In the genomic region with DNA sequence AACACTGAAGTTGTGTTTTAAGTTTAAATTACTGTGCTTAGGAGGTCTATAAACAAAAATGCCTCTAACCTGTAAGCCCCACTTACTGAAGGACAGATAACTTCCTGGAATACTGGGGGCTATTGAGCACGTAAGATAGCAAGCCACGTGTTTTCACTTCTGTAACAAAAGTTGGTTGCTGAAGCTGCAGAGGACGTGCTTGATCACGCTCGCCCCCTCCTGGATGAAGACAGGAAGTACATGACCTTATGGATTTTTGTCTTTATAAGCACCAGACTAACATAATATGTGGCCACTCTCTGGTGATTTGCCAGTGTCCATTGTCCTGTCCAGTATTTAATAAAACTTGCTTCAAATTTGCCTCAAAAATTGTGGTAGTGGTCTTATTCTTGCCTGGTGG, we compare ENCODE assay signal across 11 mouse cellular contexts. TPM values are rescaled to one million over a fixed set of nuclear protein-coding genes. Genes with fewer than 3 reads are reported as not detected.
A peak's percentile ranks its signal among the peaks of the same experiment; 100 is the strongest.
DNase-seq lines count a peak whose midpoint lies in the region; ATAC-seq and TF ChIP-seq lines count a peak whose summit lies in the region.
"Had no signal": no experiment of that assay in that cellular context is flagged by ENCODE, and none has a peak within 500 bp of the region (broad histone marks: within the 10 kb centered on the region; RNA-seq: fewer than 3 reads in every experiment).

No protein-coding gene starts in this region.

- TF ChIP-seq EP300 in stomach, postnatal 0 days (optimal IDR thresholded peaks at IDR 0.05) = no peak

- peak; percentile 31 for DNase-seq in hindbrain, postnatal 0 days (ENCODE audit: low spot score)
- peak; percentile 52 for DNase-seq in thymus, postnatal 4 days
- no peak for DNase-seq in thymus, postnatal 14 days
- peak; percentile 11 to 14 for DNase-seq in cerebellum, postnatal 36 days
- DNase-seq in stomach, postnatal 0 days (ENCODE audit: low spot score) = no peak
- no peak for DNase-seq in midbrain, embryonic 14.5 days
- DNase-seq: adrenal gland, postnatal 36 days; heart, postnatal 36 days had no signal

- no peak overlapping the region for H3K4me3 ChIP-seq in hindbrain, postnatal 0 days (ENCODE audit: low read length)
- H3K4me3 ChIP-seq in hindbrain, embryonic 13.5 days = no peak overlapping the region
- H3K4me3 ChIP-seq in stomach, postnatal 0 days (ENCODE audit: low read depth, low read length) = no peak overlapping the region
- no peak overlapping the region for H3K4me3 ChIP-seq in neural tube, embryonic 15.5 days (replicated peaks)
- H3K4me3 ChIP-seq in midbrain, embryonic 14.5 days (replicated peaks; ENCODE audit: low read depth, low read length) = no peak overlapping the region
- H3K4me3 ChIP-seq: forebrain, embryonic 12.5 days had no signal

- no peak for ATAC-seq in hindbrain, postnatal 0 days
- ATAC-seq in hindbrain, embryonic 13.5 days (ENCODE audit: low FRiP score) = no peak
- no peak for ATAC-seq in stomach, postnatal 0 days (ENCODE audit: low FRiP score, low TSS enrichment)
- ATAC-seq in neural tube, embryonic 15.5 days (ENCODE audit: low FRiP score) = no peak
- ATAC-seq in midbrain, embryonic 14.5 days (ENCODE audit: low FRiP score, low TSS enrichment) = no peak

- no peak overlapping the region for H3K27ac ChIP-seq in hindbrain, postnatal 0 days
- no peak overlapping the region for H3K27ac ChIP-seq in hindbrain, embryonic 13.5 days
- H3K27ac ChIP-seq in stomach, postnatal 0 days (replicated peaks) = no peak overlapping the region
- H3K27ac ChIP-seq in neural tube, embryonic 15.5 days (replicated peaks) = no peak overlapping the region
- no peak overlapping the region for H3K27ac ChIP-seq in midbrain, embryonic 14.5 days (replicated peaks; ENCODE audit: low read depth, low read length)
- H3K27ac ChIP-seq: forebrain, embryonic 12.5 days had no signal

- H3K9ac ChIP-seq in hindbrain, postnatal 0 days (replicated peaks; ENCODE audit: low read length) = no peak overlapping the region
- no peak overlapping the region for H3K9ac ChIP-seq in hindbrain, embryonic 13.5 days
- H3K9ac ChIP-seq in stomach, postnatal 0 days (ENCODE audit: low read length) = no peak overlapping the region
- no peak overlapping the region for H3K9ac ChIP-seq in neural tube, embryonic 15.5 days (replicated peaks)
- H3K9ac ChIP-seq in midbrain, embryonic 14.5 days (replicated peaks; ENCODE audit: low read length) = no peak overlapping the region
- H3K9ac ChIP-seq: forebrain, embryonic 12.5 days had no signal

- no peaks in the 10 kb centered on the region for H3K36me3 ChIP-seq in hindbrain, postnatal 0 days (ENCODE audit: insufficient read depth, low read length)
- no peaks in the 10 kb centered on the region for H3K36me3 ChIP-seq in hindbrain, embryonic 13.5 days
- H3K36me3 ChIP-seq in stomach, postnatal 0 days (ENCODE audit: control insufficient read depth, insufficient read depth, low read length) = no peaks in the 10 kb centered on the region
- no peaks in the 10 kb centered on the region for H3K36me3 ChIP-seq in neural tube, embryonic 15.5 days
- no peaks in the 10 kb centered on the region for H3K36me3 ChIP-seq in midbrain, embryonic 14.5 days (ENCODE audit: control insufficient read depth, insufficient read depth, low read length)
- H3K36me3 ChIP-seq: forebrain, embryonic 12.5 days had no signal

- no peak overlapping the region for H3K4me2 ChIP-seq in hindbrain, postnatal 0 days (ENCODE audit: low read depth, low read length)
- H3K4me2 ChIP-seq in hindbrain, embryonic 13.5 days = no peak overlapping the region
- H3K4me2 ChIP-seq in stomach, postnatal 0 days (replicated peaks; ENCODE audit: low read depth) = no peak overlapping the region
- H3K4me2 ChIP-seq in neural tube, embryonic 15.5 days = no peak overlapping the region
- H3K4me2 ChIP-seq in midbrain, embryonic 14.5 days (ENCODE audit: low read length) = no peak overlapping the region
- H3K4me2 ChIP-seq: forebrain, embryonic 12.5 days had no signal

- peaks cover 6% of the 10 kb centered on the region for H3K9me3 ChIP-seq in hindbrain, postnatal 0 days (ENCODE audit: low read length)
- H3K9me3 ChIP-seq in hindbrain, embryonic 13.5 days = peaks cover 10% of the 10 kb centered on the region
- 0 out of 2 replicates have a peak, but pooled peaks cover 3% of the 10 kb centered on the region for H3K9me3 ChIP-seq in stomach, postnatal 0 days (ENCODE audit: control insufficient read depth, low read length)
- H3K9me3 ChIP-seq in neural tube, embryonic 15.5 days (replicated peaks) = peaks cover 9% of the 10 kb centered on the region
- H3K9me3 ChIP-seq in midbrain, embryonic 14.5 days (ENCODE audit: control insufficient read depth, low read length) = no peaks in the 10 kb centered on the region

- peak; percentile 59 for TF ChIP-seq CTCF in hindbrain, postnatal 0 days (IDR thresholded peaks at IDR 0.05; ENCODE audit: low read depth)
- peak; percentile 59 for TF ChIP-seq CTCF in stomach, postnatal 0 days (IDR thresholded peaks at IDR 0.05; ENCODE audit: low read depth)

- no peaks in the 10 kb centered on the region for H3K27me3 ChIP-seq in hindbrain, postnatal 0 days (ENCODE audit: insufficient read depth, low read length)
- no peaks in the 10 kb centered on the region for H3K27me3 ChIP-seq in hindbrain, embryonic 13.5 days
- no peaks in the 10 kb centered on the region for H3K27me3 ChIP-seq in stomach, postnatal 0 days (ENCODE audit: control insufficient read depth, insufficient read depth, low read length)
- H3K27me3 ChIP-seq in neural tube, embryonic 15.5 days (replicated peaks) = no peaks in the 10 kb centered on the region
- no peaks in the 10 kb centered on the region for H3K27me3 ChIP-seq in midbrain, embryonic 14.5 days (ENCODE audit: control insufficient read depth, insufficient read depth, low read length)
- H3K27me3 ChIP-seq: forebrain, embryonic 12.5 days had no signal

- no peaks in the 10 kb centered on the region for H3K4me1 ChIP-seq in hindbrain, postnatal 0 days (ENCODE audit: insufficient read depth, low read length)
- no peaks in the 10 kb centered on the region for H3K4me1 ChIP-seq in hindbrain, embryonic 13.5 days (replicated peaks)
- H3K4me1 ChIP-seq in stomach, postnatal 0 days (replicated peaks; ENCODE audit: control insufficient read depth, insufficient read depth) = no peaks in the 10 kb centered on the region
- H3K4me1 ChIP-seq in neural tube, embryonic 15.5 days = no peaks in the 10 kb centered on the region
- H3K4me1 ChIP-seq in midbrain, embryonic 14.5 days (ENCODE audit: control insufficient read depth, insufficient read depth, low read length) = no peaks in the 10 kb centered on the region
- H3K4me1 ChIP-seq: forebrain, embryonic 12.5 days had no signal

- 60% methylated on average over 5 of the region's 5 CpGs for WGBS in hindbrain, postnatal 0 days
- WGBS in hindbrain, embryonic 13.5 days = 59% methylated on average over 5 of the region's 5 CpGs
- 67% methylated on average over 5 of the region's 5 CpGs for WGBS in stomach, postnatal 0 days
- 68% methylated on average over 5 of the region's 5 CpGs for WGBS in neural tube, embryonic 15.5 days
- WGBS in midbrain, embryonic 14.5 days = 66% methylated on average over 5 of the region's 5 CpGs

RNA-seq across cellular contexts. Expression of a gene that starts 20.4 kb away (rescaled TPM):
- total RNA-seq in hindbrain, postnatal 0 days (2014; rRNA removed) = 0.25 and 1.5 TPM in 2 replicates
- 0.91 and 1.2 TPM in 2 replicates for polyA plus RNA-seq in hindbrain, postnatal 0 days (2015; fragmentation: Nextera tagmentation; extraction: Ambion mirVana)
- polyA plus RNA-seq in hindbrain, embryonic 13.5 days (2015; fragmentation: Nextera tagmentation; extraction: Ambion mirVana) = 0.91 and 1.3 TPM in 2 replicates
- 1.8 and 2.0 TPM in 2 replicates for polyA plus RNA-seq in stomach, postnatal 0 days (2015; fragmentation: Nextera tagmentation; extraction: Ambion mirVana)
- polyA plus RNA-seq in neural tube, embryonic 15.5 days (2015; fragmentation: Nextera tagmentation; extraction: Ambion mirVana) = 0.98 and 1.3 TPM in 2 replicates
- 1.2 and 1.9 TPM in 2 replicates for polyA plus RNA-seq in midbrain, embryonic 14.5 days (2014; fragmentation: Nextera tagmentation; extraction: Ambion mirVana)

RNA-seq across cellular contexts. Expression of a gene that starts 39.6 kb away (rescaled TPM):
- total RNA-seq in hindbrain, postnatal 0 days (2014; rRNA removed) = 20.8 and 24.9 TPM in 2 replicates
- polyA plus RNA-seq in hindbrain, postnatal 0 days (2015; fragmentation: Nextera tagmentation; extraction: Ambion mirVana) = 38.8 and 40.0 TPM in 2 replicates
- 42.3 and 45.9 TPM in 2 replicates for polyA plus RNA-seq in hindbrain, embryonic 13.5 days (2015; fragmentation: Nextera tagmentation; extraction: Ambion mirVana)
- 33.2 and 34.1 TPM in 2 replicates for polyA plus RNA-seq in stomach, postnatal 0 days (2015; fragmentation: Nextera tagmentation; extraction: Ambion mirVana)
- 46.0 and 46.7 TPM in 2 replicates for polyA plus RNA-seq in neural tube, embryonic 15.5 days (2015; fragmentation: Nextera tagmentation; extraction: Ambion mirVana)
- 45.1 and 50.7 TPM in 2 replicates for polyA plus RNA-seq in midbrain, embryonic 14.5 days (2014; fragmentation: Nextera tagmentation; extraction: Ambion mirVana)

RNA-seq across cellular contexts. Expression of a gene that starts 58.7 kb away (rescaled TPM):
- 0.89 and 1.7 TPM in 2 replicates for total RNA-seq in hindbrain, postnatal 0 days (2014; rRNA removed)
- 0.42 and 0.51 TPM in 2 replicates for polyA plus RNA-seq in hindbrain, postnatal 0 days (2015; fragmentation: Nextera tagmentation; extraction: Ambion mirVana)
- 1.4 and 2.6 TPM in 2 replicates for polyA plus RNA-seq in hindbrain, embryonic 13.5 days (2015; fragmentation: Nextera tagmentation; extraction: Ambion mirVana)
- polyA plus RNA-seq in stomach, postnatal 0 days (2015; fragmentation: Nextera tagmentation; extraction: Ambion mirVana) = 76.3 and 95.6 TPM in 2 replicates
- 0.88 and 1.5 TPM in 2 replicates for polyA plus RNA-seq in neural tube, embryonic 15.5 days (2015; fragmentation: Nextera tagmentation; extraction: Ambion mirVana)
- 0.24 and 0.51 TPM in 2 replicates for polyA plus RNA-seq in midbrain, embryonic 14.5 days (2014; fragmentation: Nextera tagmentation; extraction: Ambion mirVana)

Comparison
In these comparisons a context has a peak if more than half of its experiments do, and no peak if none do; other contexts are left out.
1. DNase-seq: peak in hindbrain, postnatal 0 days (single experiment), thymus, postnatal 4 days (single experiment) and cerebellum, postnatal 36 days (2 of 2); none in thymus, postnatal 14 days (single experiment), stomach, postnatal 0 days (single experiment) and midbrain, embryonic 14.5 days (single experiment).
2. RNA of a gene that starts 58.7 kb away (polyA plus RNA-seq): 76.3 to 95.6 TPM in stomach, postnatal 0 days; 1.4 to 2.6 TPM in hindbrain, embryonic 13.5 days, 0.88 to 1.5 TPM in neural tube, embryonic 15.5 days, 0.24 to 0.51 TPM in midbrain, embryonic 14.5 days and 0.42 to 0.51 TPM in hindbrain, postnatal 0 days; every median in the first group is over 10 times any median in the second.